Mouse (Mus musculus) kidney, adult 18-20 months (tissue): ENCODE measurements at regions not wholly inside any gene's neighbourhood (a gene's known extent, or its start where the extent isn't known, plus 50 kb on each side); places are given as distances from the start of the nearest gene placed in this dataset.
A peak's percentile ranks its signal among the peaks of the same experiment; 100 is the strongest.
"Not testable (repeated sequence)": the region's sequence is repeated elsewhere in the genome, so short reads cannot be mapped to it uniquely, and the experiment has no call there.

Experiments
- DNase-seq: peaks from one replicate; pipeline ENCODE4 v3.0.0; 2021

DNA sequence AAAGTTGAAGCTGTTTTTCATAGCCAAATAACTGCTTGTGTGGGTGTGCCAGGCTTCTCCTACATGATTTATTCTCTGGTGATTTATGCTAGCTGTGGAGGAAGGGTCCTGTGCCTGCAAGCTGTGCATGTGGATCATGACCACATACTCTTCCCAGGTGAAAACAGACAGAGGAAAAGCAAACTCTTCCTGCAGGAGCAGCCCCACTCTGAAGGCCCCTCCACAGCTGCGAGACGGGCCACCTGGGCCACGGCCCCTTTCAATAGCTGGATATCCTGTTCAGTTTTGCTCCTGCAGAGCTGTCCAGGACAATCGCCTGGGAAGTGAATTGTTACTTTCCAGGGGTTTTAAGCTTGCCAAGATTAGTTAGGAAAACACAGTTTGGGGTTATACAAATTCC lies 722.3 kb upstream of the Marcks start:
- DNase-seq = peak; percentile 31

DNA sequence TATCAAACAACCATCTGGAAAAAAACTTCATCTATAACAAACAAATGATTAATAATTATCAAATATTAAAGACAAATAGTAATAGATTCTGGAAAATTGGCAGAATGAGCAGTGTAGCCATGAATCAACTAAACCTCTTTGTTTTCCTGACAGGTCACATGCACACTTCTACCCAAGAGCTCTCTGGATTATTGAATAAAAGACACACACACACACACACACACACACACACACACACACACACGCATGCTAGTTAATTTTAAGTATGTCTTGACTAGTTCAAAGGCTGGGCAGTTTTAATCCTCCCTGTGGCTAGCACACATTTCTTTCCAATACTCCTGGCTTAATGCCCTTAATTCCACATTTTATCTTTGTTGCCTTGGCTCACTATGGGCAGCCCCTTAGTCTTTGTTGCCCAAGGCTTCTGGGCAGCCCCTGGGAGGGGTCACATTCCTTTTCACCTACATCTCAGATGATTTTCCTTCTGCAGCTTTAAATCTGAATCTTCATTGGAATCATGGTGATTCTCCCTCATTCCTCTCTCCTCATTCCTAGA lies 710.6 kb upstream of the Marcks start:
- no peak for DNase-seq

DNA sequence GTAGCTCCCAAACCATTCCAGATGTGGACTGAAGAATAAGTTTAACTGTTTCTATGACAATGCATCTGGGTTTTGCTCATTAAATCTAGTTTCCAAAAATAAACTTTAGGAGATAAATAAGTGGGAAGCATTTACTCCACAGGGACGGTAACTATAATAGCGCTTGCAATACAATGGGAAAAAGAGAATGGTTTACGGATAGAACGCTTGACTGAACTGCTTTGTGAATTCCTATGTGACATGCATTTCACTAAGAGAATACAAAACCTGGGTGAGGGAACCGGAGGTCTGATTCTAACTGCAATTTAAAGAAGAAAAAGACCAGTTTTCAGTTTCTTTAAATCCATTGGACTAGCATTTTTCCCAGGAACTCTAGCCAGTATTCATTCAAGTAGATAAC lies 704.1 kb upstream of the Marcks start:
- no peak for DNase-seq

DNA sequence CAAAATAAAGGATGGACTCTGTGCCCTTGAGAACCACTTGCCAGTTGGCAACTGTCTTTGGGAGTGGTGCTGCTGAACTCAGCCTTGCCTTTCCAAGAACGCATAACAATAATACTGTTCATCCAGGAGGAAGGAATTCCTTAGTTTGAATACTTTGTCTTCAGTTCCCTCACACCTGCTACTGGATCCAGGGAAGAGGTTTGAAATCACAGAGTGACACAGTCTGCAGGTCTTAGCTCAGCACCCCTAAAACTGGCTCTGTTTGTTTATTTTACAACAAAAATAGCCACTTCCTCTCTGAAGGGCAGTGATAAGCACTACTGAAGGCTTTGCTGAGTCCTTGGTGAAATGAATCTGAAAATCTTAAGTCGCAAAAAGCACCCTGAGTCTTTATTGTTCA lies 703.1 kb upstream of the Marcks start:
- no peak for DNase-seq

DNA sequence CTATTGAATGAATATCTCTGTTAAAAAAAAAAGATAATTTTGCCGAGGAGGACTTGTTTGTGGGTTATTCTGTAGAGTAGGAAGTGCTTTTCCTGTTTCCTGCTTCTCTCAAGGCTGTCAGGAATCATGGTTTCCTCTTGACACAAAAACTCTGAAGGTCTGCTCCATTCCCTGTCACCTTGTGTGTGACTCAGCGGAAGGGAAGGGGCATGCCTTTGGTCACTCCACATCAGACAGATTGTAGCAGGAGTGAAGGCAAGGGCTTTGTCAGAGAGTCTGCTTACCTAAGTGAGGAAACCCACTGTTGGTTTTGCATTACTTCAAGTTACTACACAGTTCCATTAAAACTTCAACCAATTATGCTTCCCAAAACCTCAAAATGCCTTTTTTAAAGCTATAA lies 699.0 kb upstream of the Marcks start:
- DNase-seq = no peak

DNA sequence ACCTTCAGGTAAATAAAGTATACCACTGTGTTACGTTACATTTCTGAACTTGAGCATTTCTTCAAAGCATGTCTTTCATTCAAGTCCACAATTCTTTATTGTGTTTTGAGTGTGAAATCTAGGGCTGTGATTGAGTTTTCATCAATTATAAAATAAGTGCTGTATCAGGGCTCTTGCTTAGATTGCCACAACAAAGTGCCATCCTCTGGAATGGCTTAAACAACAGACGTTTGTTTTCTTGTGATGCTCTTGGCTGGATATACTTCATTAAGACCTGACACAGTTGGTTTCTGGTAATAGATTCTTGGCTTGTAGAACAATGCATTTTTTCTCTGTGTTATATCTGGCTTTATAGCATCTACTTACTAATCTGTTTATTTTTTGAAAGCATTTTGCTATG lies 674.3 kb upstream of the Marcks start:
- no peak for DNase-seq

DNA sequence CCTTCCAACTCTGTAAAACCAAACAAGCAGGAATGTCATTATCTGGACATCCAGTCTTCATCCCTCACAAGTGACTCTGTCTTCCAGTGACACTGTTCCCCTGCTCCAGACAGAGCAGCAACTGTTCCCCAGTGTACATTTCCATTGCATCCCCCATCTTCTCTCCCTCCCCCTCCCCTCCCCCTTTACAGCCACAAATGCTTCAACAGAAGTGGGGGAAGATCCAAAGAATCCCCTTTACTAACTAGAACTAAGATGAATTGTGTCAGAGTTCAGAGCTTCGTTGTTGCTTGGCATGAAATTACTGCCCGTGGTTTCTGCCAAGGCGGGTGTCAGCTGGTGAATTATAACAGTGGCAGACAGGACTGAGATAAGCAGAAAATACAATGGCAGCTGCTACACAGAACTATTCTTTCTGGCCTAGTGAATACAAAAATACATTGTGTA lies 673.7 kb upstream of the Marcks start:
- peak; percentile 21 for DNase-seq

DNA sequence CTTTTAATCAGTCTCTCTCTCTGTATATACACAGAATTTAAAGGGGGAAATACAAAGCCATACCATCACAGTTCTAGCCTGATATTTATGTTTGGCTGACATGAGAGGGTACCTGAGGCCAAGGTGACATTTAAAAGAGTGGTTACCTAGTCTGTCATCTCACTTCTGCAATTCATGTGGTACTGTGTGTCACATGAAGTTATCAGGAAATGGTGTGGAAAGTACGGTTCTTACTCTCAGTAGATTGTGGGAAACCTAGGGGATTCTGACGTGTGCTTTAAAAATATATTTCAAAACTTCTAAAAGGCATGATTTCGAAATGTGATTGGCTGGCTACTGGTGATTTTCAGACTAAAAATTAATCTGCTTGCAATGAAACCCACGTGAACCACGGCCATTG lies 673.1 kb upstream of the Marcks start:
- no peak for DNase-seq

DNA sequence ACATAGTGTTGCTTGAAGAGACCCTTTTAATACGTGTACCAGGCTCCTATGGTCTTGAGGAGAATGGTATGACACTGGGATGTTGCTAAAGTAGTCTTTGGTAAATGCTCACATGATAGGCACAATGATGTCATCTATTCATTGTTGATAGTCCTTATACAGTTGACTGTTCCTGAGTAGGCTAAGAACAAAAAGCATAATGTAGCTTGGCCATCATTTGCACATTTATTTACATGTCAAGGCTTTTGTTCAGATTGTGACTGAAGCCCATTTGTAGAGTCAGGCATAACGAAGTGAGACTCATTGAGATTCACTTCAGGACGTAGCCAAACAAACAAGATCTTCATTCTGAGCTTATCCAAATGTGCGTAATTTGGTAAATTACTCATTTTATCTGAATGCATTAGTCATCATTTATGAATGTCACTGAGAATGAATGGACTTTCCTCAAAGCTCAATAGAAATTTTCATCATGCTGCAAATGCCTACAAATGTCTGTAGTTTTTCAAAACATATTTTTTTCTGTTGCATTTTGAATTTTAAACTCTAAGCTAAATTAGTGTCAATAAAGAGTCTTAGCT lies 664.6 kb upstream of the Marcks start:
- DNase-seq = no peak

DNA sequence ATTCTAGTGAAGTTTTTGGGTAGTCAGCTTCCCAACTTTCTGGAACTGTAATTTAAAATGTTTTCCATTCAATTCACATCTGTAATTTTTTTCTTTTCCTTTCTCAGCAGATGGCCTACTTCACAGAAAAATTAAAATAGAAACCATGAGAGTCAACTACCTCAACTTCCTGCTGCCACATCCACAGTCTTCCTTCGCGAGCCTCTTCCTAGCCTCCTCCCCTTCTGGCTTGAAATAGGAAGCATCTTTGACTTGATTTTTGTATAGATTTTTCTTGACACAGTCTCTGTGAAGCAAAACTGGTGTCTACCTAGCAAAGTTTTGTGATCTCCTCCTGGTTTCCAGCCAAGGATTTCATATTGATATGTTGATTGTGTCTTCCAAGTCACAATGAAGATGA lies 660.7 kb upstream of the Marcks start:
- no peak for DNase-seq

DNA sequence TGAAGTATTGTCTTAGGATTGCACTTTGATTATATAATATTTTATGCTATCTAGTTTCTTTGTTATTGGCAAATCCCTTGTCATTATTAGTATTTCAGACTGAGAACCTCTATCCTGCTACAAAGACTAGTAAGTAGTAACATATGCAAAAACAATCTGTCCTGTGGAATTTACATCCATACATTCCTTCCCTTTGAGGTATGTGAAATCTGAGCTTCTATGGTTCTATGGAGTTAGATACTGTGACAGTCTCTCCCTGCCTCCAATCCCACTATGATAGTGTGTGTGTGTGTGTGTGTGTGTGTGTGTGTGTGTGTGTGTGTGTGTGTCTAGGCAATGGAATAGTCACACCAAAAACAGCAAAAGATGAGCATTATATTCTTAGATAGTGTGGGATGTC lies 659.6 kb upstream of the Marcks start:
- no peak for DNase-seq

DNA sequence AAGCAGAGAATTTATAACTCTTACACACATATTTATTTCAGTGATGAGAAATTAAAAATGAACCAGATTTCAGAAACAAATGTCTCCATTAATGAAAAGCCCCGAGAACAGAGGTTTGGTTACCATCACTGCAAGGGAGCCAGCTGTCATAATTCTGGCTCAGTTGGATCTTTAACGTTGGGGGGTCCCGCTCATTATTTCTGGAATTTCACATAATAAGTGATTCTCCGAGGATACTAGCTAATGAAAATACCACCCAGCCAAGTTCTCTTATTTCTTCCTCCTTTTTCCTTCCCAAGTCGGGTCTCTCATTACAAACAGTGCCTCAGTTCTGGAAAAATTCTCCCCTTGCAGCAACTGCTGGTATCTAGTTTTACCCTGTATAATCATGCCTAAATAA lies 659.0 kb upstream of the Marcks start:
- DNase-seq = no peak

DNA sequence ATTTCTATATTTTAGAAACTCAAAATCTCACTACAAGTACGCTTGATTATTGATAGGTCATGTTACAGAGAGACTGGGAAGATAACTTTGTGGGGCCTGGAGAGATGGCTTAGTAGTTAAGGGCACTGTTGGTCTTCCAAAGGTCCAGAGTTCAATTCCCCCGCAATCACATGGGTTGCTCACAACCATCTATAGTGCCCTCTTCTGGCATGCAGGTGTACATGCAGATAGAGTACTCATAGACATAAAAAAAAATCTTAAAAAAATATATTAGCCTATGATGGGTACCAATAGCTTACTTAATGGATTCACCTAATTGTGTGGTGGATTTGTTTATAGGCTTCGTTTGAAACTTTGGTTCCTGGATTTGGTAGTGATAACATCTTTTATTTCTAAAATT lies 654.2 kb upstream of the Marcks start:
- no peak for DNase-seq

DNA sequence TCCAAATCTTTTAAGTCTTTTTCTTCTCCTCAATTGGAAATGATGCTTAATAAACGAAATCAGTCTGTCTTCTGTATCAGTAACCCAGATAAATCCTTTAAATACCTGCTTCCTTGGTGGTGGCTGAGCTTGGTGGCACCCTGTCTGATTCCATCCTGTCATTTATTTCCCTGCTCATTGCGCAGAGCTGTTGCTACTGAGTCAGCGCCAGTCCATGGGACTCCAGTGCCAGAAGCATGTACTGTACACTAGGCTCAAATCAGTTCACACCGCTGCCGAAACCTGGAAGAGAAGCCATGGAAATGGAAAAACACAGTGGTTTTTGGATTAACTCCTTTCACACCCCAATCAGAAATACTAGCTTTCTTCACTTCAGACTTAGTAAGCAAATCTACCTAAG lies 649.3 kb upstream of the Marcks start:
- no peak for DNase-seq

DNA sequence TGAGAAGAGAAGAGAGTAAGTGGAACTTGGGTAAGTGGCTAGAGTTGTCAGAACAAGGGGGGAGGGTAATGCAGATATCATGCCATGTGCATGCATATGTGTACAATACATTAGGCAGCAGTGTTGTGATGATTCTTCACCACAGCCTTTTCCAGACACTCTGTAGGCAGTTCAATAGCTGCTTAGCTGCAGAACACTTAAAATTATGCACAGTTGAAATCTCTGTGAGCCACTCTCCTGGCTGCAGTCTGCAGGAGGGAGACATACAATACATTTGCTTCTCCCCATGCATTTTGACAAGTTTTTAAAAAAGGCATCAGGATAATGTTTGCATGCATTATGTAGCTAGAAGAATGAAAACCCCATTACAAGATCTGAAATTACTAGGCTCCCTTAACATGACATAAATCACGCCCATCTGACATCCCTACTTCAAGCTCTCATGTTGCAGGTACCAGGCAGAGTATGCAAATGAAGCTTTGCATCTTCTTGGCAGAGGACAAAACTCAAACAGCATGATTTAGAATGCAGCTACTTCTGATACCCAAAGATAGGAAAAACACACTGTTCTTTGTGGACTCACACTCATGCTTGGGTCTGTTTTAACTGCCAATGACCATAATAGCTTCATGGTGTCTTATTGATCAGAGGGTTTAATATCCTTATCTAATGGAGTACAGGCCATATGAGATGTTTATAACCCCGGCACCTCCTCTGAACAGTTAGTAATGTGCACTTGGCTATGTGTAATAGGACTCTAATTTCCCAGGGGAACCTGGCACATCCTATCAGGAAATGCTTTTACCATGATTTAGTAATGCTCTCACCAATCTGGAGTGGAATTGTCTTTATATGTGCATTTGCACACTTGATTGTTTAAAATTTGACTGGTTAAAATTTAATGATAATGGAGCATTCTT lies 640.9 kb upstream of the Marcks start:
- DNase-seq = no peak

DNA sequence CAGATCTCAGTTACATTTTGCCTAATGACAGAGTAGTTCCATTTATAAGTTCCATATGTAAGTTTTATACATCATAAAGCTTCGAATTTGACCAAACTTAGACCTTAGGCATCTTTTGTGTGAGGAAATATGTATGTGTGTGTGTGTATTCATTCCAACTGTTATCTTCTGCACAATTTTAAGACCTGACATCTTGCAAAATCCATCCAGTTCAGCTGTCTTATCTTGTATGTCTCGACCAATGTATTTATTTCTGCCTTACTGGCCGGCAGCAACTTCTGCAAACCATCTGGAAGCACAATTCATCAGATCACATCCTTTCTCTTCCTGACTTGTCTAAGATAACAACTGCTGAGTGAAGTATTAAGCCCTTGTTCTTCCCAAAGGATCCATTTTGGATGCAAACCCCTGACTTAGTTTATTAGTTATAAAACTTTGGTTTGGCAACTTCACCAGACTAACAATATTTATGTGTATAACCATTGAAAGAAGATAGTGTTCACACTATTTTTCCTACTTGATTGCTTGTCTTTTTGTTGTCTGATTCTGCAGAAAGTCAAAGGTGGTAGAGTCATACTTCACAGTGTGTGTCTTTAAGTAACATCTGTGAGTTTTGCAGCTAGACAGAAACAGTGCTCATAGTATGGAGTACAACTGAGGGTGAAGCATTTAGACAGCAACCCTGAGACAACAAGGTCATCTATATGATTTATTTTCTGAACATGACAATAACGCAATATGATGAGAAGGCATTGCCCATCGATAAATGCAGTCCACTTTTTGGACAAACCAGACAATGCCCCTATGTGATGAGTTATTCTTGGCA lies 622.0 kb upstream of the Marcks start:
- DNase-seq = no peak

DNA sequence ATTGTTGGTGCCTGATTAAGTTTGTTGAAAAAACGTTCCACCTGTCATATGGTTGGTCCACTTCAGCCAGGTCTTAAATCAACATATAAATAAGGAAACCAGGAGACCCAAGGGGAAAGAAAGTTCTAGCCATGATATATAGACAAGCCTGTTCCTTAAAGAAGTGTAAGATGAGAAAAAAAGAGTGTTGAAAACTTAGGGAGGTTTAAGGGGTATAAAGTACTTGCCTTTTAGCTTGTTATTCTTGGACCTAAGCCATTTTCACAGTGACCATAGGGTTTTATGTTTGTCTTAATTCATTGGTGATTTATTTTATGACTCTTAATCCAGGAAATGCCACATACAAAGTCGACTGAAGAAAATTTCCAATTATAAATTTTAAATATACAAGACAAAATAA lies 602.9 kb upstream of the Marcks start:
- DNase-seq = no peak

DNA sequence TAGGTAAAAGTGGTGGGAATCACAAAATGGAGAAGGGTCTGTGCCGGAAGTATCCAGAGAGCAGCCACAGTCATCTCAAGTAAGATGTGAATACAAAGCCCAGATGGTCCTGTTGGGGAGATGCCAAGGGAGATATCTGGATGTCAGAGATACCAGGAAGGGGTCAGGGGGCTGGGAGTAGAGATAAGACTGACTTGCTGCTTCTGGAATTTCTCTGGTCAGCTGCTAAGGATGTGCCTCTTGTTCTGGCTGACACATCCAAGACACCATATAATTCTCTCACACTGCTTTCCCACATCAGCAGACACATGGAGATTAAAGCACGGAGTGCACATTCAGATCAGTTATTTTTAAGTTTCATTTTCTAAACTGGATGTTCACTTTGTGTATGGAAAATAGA lies 600.3 kb upstream of the Marcks start:
- DNase-seq = peak; percentile 11

DNA sequence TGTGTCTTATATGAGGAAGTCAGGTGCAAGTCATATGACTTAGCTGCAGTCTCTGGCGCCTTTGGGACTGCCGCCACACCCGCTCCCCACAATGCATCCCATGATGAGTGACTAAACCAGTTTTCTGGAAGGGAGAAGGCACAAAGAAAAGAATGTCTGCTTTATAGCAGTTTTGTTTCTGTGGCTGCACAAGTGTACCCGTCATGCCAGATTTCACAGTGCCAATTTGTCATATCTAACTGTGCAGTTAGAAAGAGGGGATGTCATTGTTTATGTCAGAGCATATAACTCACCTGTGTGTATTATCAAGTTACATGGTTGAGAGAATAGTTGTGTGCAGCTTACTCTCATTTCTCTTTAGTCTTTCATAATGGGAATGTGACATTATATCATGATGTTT lies 586.9 kb upstream of the Marcks start:
- no peak for DNase-seq

DNA sequence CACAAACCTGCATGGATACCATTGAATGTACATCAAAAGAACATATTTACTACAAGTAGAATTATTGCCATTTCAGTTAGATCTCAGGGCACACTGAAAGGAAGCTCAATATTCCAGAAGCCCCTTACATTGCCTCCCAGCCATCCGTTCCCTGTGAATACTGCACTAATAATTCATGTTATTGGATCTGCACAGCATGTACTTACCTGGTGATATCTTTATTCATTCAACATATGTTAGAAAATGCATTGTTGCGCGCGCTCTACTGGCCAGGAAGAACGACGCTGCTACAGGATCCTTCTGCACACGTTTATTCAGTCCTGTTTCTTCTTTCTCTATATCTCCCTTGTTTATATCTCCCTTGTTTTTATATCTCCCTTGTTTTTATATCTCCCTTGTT lies 586.3 kb upstream of the Marcks start:
- not testable (repeated sequence) for DNase-seq

DNA sequence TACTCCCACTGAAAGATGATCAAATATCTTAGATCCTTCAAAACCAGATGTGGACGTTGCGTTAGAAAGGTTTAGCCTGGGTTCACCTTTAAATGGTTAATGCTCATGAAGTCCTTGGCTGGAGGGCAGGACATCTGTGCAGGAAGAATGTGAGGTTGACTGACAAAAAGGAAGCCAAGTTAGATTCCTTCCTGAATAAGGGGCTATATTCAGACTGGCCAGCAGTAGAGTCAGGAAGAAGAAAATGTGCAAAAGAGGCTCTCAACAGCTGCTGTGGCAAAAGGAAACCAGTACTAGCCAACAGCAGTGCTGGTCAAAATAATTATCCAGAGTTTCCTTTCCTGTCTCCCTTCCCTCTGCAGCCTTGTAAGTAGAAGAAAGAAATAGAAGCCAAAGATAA lies 582.0 kb upstream of the Marcks start:
- DNase-seq = no peak

DNA sequence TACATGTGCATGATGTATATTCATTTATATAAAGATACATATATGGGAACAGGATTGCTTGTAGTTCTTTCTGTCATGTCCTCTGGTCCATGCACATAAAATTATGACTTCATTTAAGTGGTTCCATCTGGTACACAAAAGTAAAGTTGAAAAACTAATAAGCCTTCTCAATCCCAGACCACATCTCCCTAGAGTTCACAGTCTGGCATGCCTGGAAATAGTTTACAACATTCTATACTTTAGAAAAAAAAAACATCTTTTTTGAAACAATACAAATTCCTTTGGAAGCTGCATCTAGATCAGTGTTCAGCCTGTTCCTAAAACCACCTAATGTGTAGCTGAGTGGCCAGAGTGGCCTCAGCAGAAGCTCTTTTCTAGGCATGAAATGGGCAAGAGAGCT lies 578.2 kb upstream of the Marcks start:
- DNase-seq = no peak

DNA sequence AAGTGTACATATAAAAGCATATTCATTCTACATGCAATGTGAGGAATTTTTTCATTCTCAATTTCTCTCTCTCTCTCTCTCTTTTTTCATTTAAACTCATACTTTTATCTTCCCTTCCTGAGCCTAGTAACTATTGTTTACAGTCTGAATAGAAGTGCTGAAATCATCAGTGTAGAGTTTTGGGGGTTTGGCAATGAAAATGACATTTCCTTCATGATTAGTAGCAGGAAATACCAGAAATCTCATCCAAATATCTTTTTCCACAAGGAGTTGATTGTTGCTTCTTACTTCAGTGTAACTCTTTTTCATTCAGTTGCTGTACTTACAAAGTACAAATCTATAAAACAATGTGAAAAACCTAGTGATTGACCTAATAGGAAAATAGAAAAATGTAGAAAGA lies 572.7 kb upstream of the Marcks start:
- no peak for DNase-seq
